Mouse (Mus musculus): ENCODE data around the gene Atl1. TPM values are rescaled to one million over a fixed set of nuclear protein-coding genes. Genes with fewer than 3 reads are reported as not detected.
A peak's percentile ranks its signal among the peaks of the same experiment; 100 is the strongest.

The Atl1 gene
- total and polyA plus RNA-seq, 2 experiments = 0.40 to 1.5 TPM

GRCm38 (mm10) chr12:69895046-69895445 is 2.6 kb downstream of the Atl1 start:
- TF ChIP-seq POLR2A (IDR thresholded peaks at IDR 0.05; ENCODE audit: extremely low read depth, insufficient read depth, low read length) (no peak), CTCF (IDR thresholded peaks at IDR 0.05; ENCODE audit: low read depth, low read length) (no peak)
- Histone ChIP-seq H3K27me3 (ENCODE audit: control insufficient read depth, insufficient read depth, low read length) (no peaks in the 10 kb centered on the region), H3K79me2 (ENCODE audit: control insufficient read depth, insufficient read depth, low read length) (peaks cover 18% of the 10 kb centered on the region), H3K27ac (replicated peaks; ENCODE audit: insufficient read depth, low read depth, low read length) (no peak overlapping the region), H3K36me3 (ENCODE audit: control insufficient read depth, insufficient read depth, low read length) (no peaks in the 10 kb centered on the region), H3K4me1 (ENCODE audit: control insufficient read depth, insufficient read depth, low read length) (peaks cover 11% of the 10 kb centered on the region), H3K9ac (ENCODE audit: low read depth, low read length) (no peak overlapping the region), H3K4me3 (ENCODE audit: insufficient read depth, low read depth, low read length) (no peak overlapping the region)
- WGBS = 77% methylated on average over 2 of the region's 2 CpGs
- DNase-seq (ENCODE audit: extremely low read depth, low read depth, low spot score) = no peak

GRCm38 (mm10) chr12:69898119-69898518 is 5.7 kb downstream of the Atl1 start:
- Histone ChIP-seq H3K79me2 (ENCODE audit: control insufficient read depth, insufficient read depth, low read length) (no peaks in the 10 kb centered on the region), H3K36me3 (ENCODE audit: control insufficient read depth, insufficient read depth, low read length) (no peaks in the 10 kb centered on the region)

GRCm38 (mm10) chr12:69904991-69905390 is 12.6 kb downstream of the Atl1 start:
- no peak overlapping the region for H3K9ac ChIP-seq (ENCODE audit: low read depth, low read length)

More at GRCm38 (mm10) chr12:69898119-69898518, 5.7 kb downstream of the Atl1 start:
- no peak overlapping the region for H3K9ac ChIP-seq (ENCODE audit: low read depth, low read length)
- H3K4me3 ChIP-seq (ENCODE audit: insufficient read depth, low read depth, low read length) = no peak overlapping the region
- H3K27ac ChIP-seq (replicated peaks; ENCODE audit: insufficient read depth, low read depth, low read length) = no peak overlapping the region
- no peaks in the 10 kb centered on the region for H3K4me1 ChIP-seq (ENCODE audit: control insufficient read depth, insufficient read depth, low read length)
- no peaks in the 10 kb centered on the region for H3K27me3 ChIP-seq (ENCODE audit: control insufficient read depth, insufficient read depth, low read length)
- DNase-seq (ENCODE audit: extremely low read depth, low read depth, low spot score) = no peak
- TF ChIP-seq POLR2A (IDR thresholded peaks at IDR 0.05; ENCODE audit: extremely low read depth, insufficient read depth, low read length) (no peak), CTCF (IDR thresholded peaks at IDR 0.05; ENCODE audit: low read depth, low read length) (no peak)
- 86% methylated on average over 4 of the region's 4 CpGs for WGBS

GRCm38 (mm10) chr12:69907667-69908510 is 15.5 kb downstream of the Atl1 start:
- 48% methylated on average over 30 of the region's 30 CpGs for WGBS
- DNase-seq (ENCODE audit: extremely low read depth, low read depth, low spot score) = no peak
- Histone ChIP-seq H3K4me3 (ENCODE audit: insufficient read depth, low read depth, low read length) (no peak overlapping the region), H3K27ac (replicated peaks; ENCODE audit: insufficient read depth, low read depth, low read length) (no peak overlapping the region), H3K4me1 (ENCODE audit: control insufficient read depth, insufficient read depth, low read length) (no peaks in the 10 kb centered on the region), H3K27me3 (ENCODE audit: control insufficient read depth, insufficient read depth, low read length) (no peaks in the 10 kb centered on the region), H3K36me3 (ENCODE audit: control insufficient read depth, insufficient read depth, low read length) (no peaks in the 10 kb centered on the region), H3K9ac (ENCODE audit: low read depth, low read length) (no peak overlapping the region), H3K79me2 (ENCODE audit: control insufficient read depth, insufficient read depth, low read length) (no peaks in the 10 kb centered on the region; the same call in 1 of the 2 replicates)
- no peak for TF ChIP-seq CTCF (IDR thresholded peaks at IDR 0.05; ENCODE audit: low read depth, low read length)
- no peak for TF ChIP-seq POLR2A (IDR thresholded peaks at IDR 0.05; ENCODE audit: extremely low read depth, insufficient read depth, low read length)

More at GRCm38 (mm10) chr12:69904991-69905390, 12.6 kb downstream of the Atl1 start:
- Histone ChIP-seq H3K4me3 (ENCODE audit: insufficient read depth, low read depth, low read length) (no peak overlapping the region), H3K4me1 (ENCODE audit: control insufficient read depth, insufficient read depth, low read length) (no peaks in the 10 kb centered on the region), H3K79me2 (ENCODE audit: control insufficient read depth, insufficient read depth, low read length) (no peaks in the 10 kb centered on the region; the same call in 1 of the 2 replicates), H3K27me3 (ENCODE audit: control insufficient read depth, insufficient read depth, low read length) (no peaks in the 10 kb centered on the region), H3K36me3 (ENCODE audit: control insufficient read depth, insufficient read depth, low read length) (no peaks in the 10 kb centered on the region), H3K27ac (replicated peaks; ENCODE audit: insufficient read depth, low read depth, low read length) (no peak overlapping the region)
- 21% methylated on average over 2 of the region's 2 CpGs for WGBS
- TF ChIP-seq CTCF (IDR thresholded peaks at IDR 0.05; ENCODE audit: low read depth, low read length) (no peak), POLR2A (IDR thresholded peaks at IDR 0.05; ENCODE audit: extremely low read depth, insufficient read depth, low read length) (no peak)
- DNase-seq (ENCODE audit: extremely low read depth, low read depth, low spot score) = peak; percentile 26

DNA sequence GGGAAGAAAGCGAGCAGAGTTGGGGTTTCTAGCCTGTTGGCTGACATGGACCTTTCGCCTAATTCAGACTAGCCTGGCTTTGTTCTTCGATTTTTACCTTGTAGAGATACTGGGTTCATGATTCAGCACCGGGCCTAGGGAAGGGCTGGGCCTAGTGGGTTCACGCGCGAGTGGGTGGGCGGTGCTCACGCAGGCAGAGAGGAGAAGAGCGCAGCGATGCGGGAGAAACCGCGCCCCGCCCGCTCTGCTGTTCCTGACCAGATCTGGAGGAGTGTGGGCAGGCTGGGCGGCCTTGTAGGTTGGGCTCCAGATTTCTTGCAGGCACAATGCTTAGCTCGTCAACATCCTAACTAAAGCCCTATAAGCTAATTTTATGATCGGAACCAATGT is 16.1 kb downstream of the Atl1 start:
- Histone ChIP-seq H3K79me2 (ENCODE audit: control insufficient read depth, insufficient read depth, low read length) (no peaks in the 10 kb centered on the region; the same call in 1 of the 2 replicates), H3K9ac (ENCODE audit: low read depth, low read length) (no peak overlapping the region), H3K4me3 (ENCODE audit: insufficient read depth, low read depth, low read length) (no peak overlapping the region), H3K36me3 (ENCODE audit: control insufficient read depth, insufficient read depth, low read length) (no peaks in the 10 kb centered on the region), H3K4me1 (ENCODE audit: control insufficient read depth, insufficient read depth, low read length) (no peaks in the 10 kb centered on the region), H3K27me3 (ENCODE audit: control insufficient read depth, insufficient read depth, low read length) (no peaks in the 10 kb centered on the region), H3K27ac (replicated peaks; ENCODE audit: insufficient read depth, low read depth, low read length) (no peak overlapping the region)
- no peak for DNase-seq (ENCODE audit: extremely low read depth, low read depth, low spot score)
- no peak for TF ChIP-seq POLR2A (IDR thresholded peaks at IDR 0.05; ENCODE audit: extremely low read depth, insufficient read depth, low read length)
- TF ChIP-seq CTCF (IDR thresholded peaks at IDR 0.05; ENCODE audit: low read depth, low read length) = no peak
- WGBS = 78% methylated on average over 19 of the region's 19 CpGs

DNA sequence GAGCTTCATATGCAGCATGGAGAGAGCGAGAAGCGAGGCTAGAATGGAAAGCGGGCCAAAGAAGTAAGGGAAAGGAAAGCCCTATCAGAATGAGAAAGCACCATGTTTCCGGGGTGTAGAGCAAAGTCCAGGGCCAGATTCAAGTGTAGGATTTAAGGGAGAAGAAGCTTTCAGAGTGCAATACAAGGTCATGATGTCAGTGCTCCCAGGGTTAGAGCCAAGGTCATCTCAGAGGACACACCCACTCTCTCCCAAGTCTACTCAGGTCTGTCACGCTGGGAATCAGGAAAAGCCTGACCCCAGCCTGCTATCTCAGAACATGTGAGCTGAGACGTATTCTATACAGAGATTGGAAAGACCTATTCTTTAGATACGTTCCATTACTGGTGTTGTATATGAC is 19.5 kb downstream of the Atl1 start:
- no peak overlapping the region for H3K4me3 ChIP-seq (ENCODE audit: insufficient read depth, low read depth, low read length)
- H3K27me3 ChIP-seq (ENCODE audit: control insufficient read depth, insufficient read depth, low read length) = no peaks in the 10 kb centered on the region
- no peaks in the 10 kb centered on the region for H3K4me1 ChIP-seq (ENCODE audit: control insufficient read depth, insufficient read depth, low read length)
- H3K27ac ChIP-seq (replicated peaks; ENCODE audit: insufficient read depth, low read depth, low read length) = no peak overlapping the region
- no peak for TF ChIP-seq CTCF (IDR thresholded peaks at IDR 0.05; ENCODE audit: low read depth, low read length)
- no peak for TF ChIP-seq POLR2A (IDR thresholded peaks at IDR 0.05; ENCODE audit: extremely low read depth, insufficient read depth, low read length)
- H3K36me3 ChIP-seq (ENCODE audit: control insufficient read depth, insufficient read depth, low read length) = no peaks in the 10 kb centered on the region
- WGBS = 85% methylated on average over 7 of the region's 7 CpGs
- H3K79me2 ChIP-seq (ENCODE audit: control insufficient read depth, insufficient read depth, low read length) = no peaks in the 10 kb centered on the region
- no peak overlapping the region for H3K9ac ChIP-seq (ENCODE audit: low read depth, low read length)
- no peak for DNase-seq (ENCODE audit: extremely low read depth, low read depth, low spot score)

All from liver, adult 2 months (tissue).